Mouse (Mus musculus) heart, postnatal 14 days (tissue): Measurements from ENCODE around the gene Tm9sf3. TPM values are rescaled to one million over a fixed set of nuclear protein-coding genes. Genes with fewer than 3 reads are reported as not detected.

Experiments used
- DNase-seq, 2 experiments: peaks; one replicate each; pipeline ENCODE4 v3.0.0; 2021 to 2022
- intact Hi-C: fragments of 180-260 bp; cut with DNase I; formaldehyde crosslinking; loops from one replicate; pipeline ENCODE4 v1.15.1; 2025
- total RNA-seq, 2 experiments: library from RNA; stranded (reverse); gene quantifications; 2 replicates each; pipeline ENCODE4 v1.2.3; 2021

Gene Tm9sf3
- total RNA-seq, 2 experiments from 2014 or later, result 88.2 to 90.8 TPM

DNA sequence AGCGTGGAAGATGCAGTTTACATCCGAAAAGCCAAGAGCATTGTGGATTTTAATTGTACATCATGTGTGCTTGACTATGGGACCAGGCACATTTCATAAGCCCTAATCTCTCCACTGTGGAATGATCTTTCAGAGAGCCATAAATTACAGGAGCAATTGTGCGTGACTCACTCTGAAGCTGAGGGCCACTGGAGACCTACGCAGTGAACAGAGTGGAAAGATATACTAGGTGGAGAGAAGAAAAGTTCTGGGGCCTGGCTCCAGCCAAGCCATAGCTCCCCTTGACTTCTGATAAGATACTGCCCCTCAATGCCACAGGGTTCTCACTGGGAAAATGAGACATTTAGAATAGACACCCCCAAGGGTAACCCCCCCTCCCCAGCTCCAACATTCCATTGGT lies 70.8 kb downstream of the Tm9sf3 start:
- intact Hi-C loops, result no loop called here
- DNase-seq, result no peak

DNA sequence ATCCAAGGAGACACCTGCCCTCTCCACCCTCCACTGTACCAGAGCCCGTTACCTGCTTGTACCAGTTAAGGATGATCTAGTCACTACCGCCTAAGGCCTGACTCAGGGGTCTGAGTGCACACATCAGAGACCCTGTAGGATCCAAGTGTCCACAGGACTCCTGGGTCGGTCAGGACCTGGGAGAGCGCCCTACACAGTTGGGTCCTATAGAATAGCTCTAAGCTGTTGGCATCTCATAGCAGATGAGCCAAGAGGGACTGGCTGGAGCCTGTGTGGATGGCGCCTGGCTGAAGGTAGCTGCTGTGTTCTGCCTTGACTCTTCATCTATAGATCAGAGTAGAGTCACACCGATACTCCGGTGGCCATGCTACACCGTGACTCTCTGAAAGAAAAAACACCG lies 72.1 kb downstream of the Tm9sf3 start:
- intact Hi-C loops, result no loop called here
- DNase-seq, result no peak

DNA sequence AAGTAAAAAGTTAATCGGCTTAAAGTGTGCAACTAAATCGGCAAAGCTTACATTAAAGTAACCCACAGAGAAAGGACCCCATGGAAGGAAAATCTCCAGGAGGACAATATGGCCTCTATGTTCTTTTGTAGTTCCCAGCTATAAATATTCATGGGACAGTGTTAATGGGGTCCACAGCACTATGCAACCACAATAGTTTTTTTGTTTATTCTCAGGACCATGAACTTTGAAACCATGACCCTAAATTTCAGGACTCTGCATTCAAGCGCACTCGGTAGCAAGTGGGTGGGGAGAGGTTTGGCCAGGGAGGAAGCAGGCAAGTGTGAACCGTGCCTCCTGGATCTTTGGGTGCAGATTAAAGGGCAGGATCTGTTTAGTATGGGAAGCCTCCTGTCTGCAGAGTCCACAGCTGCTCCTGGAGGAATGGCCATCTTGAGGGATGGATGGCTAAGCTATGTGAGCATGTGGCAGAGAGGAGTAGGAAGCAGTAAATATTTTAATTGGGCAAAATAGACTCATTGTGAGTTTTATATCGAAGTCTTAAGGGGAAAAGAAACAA lies 72.8 kb downstream of the Tm9sf3 start:
- DNase-seq, result no peak
- intact Hi-C loops, result no loop called here

DNA sequence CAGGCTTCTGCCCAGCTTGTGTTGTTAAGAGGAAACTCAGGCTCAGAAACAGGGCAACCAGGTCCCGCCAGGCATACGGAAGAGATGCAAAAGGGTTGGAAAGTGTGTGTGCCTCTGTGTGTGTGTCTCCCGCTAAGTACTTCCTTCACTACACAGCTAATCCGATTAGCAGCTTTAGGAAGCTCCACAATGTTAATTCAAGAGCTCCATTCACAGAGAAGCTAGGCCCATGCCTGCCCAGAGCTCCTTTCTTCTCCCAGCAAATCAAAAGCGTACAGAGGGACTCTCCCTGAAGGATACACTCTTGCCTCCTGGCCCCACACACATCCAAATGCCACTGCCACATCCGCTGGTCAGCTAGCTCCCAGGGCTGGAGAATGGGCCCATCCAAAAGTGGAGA lies 86.5 kb downstream of the Tm9sf3 start:
- DNase-seq, result no peak
- intact Hi-C loops, result no loop called here

DNA sequence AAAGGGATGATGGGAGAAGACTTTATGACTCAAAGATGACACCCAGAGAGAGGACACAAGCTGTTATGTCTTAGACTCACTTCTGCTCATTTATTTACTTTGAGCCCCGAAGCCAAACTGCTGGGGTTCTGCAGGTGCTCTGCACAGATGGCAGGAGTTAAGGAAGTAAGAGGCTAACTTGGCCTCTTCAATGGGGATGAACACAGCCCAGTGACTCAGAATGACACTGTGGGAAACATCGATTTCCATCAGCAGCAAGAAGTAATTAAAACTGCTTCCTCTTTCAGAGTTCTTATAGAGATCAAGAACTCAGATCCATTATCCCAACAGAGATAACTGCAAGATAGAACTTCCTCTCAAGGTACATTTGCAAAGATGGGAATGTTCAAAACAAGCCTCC lies 86.9 kb downstream of the Tm9sf3 start:
- intact Hi-C loops, result no loop called here
- DNase-seq, result no peak

DNA sequence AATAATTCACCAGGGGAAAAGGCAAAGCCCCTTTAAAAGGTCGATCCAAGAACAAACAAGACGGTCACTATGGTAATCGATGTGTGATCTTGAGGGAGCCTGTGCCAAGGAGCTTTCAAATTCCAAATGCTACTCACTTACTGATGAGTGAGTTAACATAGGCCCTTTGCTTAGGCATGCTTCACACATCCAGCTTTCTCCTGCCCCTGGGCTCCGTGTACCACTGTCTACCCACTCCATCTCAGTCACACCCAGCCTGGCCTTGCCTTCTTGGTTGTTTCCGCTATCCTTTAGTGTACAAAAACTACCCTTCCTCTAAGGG lies 97.9 kb downstream of the Tm9sf3 start:
- no peak for DNase-seq
- intact Hi-C loops, result no loop called here

DNA sequence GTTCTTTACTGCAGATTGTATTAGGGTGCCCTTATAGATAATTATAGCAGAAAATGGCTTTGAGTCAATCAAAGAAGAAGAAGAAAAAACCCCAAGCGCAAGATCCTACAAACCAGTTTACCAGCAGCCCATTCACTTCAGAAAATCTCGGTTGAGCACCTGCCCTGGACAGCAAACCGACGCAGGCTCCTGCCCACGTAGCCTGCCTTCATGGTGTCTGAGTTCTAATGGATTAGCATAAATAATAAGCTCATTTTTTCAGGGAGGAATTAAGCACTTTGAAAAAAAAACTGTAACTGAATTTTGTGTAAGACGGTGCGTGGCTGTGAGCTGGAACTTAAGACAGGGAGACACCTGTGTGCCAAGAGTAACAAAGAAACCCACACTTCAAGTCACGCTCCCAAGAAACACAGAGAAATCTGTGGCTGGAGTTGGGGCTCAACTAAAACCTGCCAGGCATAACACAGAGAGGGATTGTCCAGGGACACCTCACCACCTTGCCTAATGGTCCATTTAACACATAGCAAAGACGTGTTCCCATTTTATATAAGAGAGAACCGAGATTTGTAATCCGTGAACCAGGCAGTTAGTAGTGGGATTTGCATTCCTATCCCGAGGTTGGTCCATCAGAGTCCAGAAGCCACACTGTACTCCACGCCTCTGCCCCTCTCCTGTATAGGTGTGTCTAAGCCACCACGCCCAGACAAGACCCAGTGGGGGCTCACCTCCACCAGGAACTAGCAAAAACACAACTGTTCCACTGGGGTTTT lies 98.5 kb downstream of the Tm9sf3 start:
- intact Hi-C loops, result no loop called here
- DNase-seq, result no peak

DNA sequence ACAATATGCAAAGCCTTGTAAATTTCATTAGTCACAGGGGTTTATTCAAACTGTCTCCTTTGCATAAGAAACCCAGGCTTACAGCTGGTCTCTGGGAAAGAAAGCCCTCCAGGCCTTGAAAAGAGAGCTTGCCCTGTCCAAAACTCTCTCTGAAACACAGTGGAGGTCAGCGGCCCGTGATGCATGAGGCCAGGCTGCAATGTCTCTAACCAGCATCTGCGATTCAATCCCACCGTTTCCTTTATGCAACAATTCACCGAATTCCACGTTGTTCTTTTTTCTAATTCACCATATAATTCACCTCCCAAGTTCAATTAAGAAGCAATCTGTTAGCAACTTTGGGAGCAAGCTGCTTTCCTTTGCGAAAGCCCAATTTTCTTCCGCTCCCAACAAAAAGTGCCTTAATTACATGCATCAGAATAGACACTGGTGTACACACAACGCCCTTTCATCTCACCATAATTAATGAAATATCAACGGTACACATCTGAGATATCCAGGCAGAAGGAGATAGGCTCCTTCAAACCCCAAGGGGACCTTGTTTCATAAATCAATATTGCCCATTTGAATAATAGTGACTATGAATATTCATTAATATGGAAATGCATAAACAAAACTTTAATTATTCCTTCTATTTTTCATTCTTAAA lies 99.2 kb downstream of the Tm9sf3 start:
- intact Hi-C loops, result no loop called here
- no peak for DNase-seq

Other genes with a start within 250 kb of the Tm9sf3 start
- 10 to 100 TPM in 1 of 2 experiments, under 1 TPM in 1; 0.74 to 16.5 TPM for gene Dntt, start 234.7 kb downstream of the Tm9sf3 start, total RNA-seq
- not detected for gene Opalin, start 186.9 kb downstream of the Tm9sf3 start, total RNA-seq
- gene Tll2, start 57.2 kb downstream of the Tm9sf3 start, total RNA-seq, result under 1 TPM; 0.41 to 0.88 TPM
- gene Pik3ap1, start 121.1 kb upstream of the Tm9sf3 start, total RNA-seq, result 1 to 10 TPM; 1.5 TPM
- 10 to 100 TPM; 11.7 to 13.0 TPM for gene Lcor, start 218.6 kb upstream of the Tm9sf3 start, total RNA-seq